Mouse (Mus musculus) T-helper 1 cell (primary cell): ENCODE results near the gene Ppara.

ENCODE experiments used
- in situ Hi-C: fragments of 300-600 bp; cut with MboI, MseI; formaldehyde crosslinking; loops from one replicate; pipeline ENCODE4 v1.15.1; 2025; ENCODE audit warnings: high pct_unique_total_duplicates

Gene Ppara

DNA sequence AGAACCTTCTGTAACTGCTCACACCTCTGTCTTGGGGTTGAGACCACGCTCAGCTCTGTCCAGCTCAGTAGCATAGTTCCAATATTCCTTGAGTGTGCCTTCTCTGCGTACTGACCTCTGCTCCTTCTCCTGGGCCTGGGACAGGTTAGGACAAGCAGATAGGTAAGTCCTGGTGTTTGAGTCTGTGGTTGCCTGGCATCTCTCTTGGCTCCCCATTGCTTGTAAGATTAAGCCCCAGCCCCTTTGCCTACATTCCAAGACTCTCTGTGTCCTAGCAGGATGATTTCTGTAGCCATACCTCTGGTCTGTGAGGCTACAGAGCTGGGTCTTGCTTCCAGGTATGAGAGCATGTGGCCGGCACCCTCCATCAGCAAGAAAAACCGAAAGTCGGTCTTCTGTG is 6.6 kb upstream of the Ppara start:
- in situ Hi-C loops: no loop called here

DNA sequence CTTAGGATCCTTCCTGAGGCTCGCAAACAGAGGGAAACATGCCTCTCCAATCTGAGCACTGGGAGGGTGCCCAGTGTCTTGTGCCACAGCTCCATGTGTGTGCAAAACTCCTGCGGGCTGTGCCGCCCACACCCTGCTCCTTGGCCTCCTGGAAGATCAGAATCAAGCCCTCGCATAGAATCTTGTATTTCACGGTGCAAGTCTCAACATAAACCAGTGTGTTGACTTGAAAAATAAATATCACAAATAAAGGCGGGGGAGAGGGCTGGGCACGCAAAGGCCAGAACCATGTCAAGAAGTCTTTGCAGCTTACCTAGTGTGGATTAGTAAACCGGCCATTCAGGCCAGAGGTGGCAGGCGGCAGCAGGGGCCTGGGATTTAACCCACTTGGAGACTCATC is 5.5 kb upstream of the Ppara start:
- in situ Hi-C loops: no loop called here

DNA sequence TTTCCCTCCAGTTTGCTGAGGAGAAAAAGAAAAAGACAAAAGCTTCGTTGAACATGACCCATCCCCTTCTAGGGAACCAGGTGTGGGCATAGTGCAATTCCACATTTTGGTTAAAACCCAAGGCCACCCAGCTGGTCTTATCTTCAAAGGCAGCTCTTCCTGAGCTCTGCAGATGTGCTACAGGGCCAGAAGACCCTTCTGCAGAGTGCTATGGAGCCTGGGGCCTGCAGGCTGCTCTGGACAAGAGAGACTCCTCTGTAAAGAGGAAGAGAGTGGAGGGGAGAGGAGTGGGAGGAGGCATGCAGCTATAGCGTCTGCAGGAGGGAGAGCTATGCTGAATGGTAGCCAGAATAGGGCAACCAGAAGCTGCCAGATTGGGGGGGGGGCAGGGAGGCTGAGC is 4.8 kb upstream of the Ppara start:
- in situ Hi-C loops: no loop called here

GRCm38 (mm10) chr15:85731885-85732603 is 2.7 kb upstream of the Ppara start:
- in situ Hi-C loops: no loop called here

GRCm38 (mm10) chr15:85732604-85732968 is 2.2 kb upstream of the Ppara start:
- in situ Hi-C loops: no loop called here

DNA sequence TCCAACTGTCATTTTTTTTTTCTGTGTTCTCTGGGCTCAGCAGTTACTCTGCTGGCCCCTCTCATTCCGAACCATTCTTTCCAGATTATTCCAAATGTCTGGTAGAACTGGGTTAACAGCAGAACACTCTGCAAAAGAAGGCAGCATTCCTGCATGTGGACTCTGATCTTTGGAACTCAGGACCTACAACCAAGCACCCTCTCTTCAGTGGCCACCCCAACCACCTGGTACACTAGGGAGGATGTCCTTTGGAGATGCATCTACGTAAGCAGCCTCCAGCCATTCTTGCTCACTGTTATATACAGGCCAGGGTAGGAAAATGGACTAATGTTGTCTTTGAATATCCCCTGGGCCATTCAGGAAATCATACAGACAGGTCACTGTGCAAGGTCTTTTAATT is 1.1 kb upstream of the Ppara start:
- in situ Hi-C loops: no loop called here

DNA sequence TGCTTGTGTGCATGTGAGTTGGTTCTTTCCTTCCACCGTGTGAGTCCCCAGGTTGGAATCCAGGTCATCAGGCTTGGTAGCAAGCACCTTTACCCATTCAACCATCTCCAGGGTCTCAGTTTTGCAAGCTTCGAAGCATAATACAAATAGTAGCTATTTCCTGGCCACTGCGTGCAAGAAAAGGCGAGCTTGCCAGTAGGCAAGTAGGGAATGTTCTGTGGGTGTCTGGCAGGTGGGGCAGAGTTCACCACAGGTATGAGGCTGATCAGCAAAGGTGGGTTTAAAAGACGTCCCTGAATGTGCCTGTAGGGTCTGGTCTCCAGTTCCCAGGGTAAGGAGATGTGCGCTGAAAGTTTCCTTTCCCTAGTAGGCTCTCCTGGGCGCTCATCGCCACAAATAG is 635 bp upstream of the Ppara start:
- in situ Hi-C loops: no loop called here

DNA sequence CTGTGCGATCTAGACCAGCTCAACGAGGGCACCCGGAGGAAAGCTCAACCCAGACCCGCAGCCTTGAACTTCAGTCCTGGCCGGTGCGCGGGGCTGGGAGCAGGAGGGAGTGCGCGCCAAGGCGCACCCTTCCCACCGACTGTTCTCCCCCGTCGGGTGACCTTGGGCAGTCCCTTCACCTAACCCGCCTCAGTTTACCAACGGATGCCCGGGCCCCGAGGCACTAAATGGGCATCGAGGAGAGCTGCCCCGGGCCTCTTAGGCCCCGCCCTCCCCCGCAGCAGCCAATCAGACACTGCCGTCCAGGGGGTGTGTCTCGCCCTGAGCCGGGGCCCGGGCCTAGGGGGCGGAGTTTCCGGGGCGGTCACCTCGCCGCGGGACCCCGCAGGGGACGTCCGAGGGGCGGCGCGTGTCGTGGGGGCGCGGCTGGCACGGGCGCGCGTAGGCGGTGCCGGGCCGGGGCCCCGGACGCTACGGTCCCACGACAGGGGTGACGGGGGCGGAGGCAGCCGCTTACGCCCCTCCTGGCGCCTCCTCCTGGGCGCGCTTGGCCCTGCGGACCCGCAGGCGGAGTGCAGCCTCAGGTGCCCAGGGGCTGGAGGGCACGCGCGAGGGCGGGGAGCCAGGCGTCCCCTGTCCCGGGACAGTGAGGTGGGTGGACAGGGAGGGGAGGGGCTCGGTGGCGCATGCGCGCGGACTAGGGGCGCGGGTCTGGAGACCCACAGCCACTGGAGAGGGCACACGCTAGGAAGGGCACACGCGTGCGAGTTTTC is 466 bp downstream of the Ppara start:
- in situ Hi-C loops: no loop called here

GRCm38 (mm10) chr15:85735836-85736190 is 1.0 kb downstream of the Ppara start:
- in situ Hi-C loops: no loop called here

DNA sequence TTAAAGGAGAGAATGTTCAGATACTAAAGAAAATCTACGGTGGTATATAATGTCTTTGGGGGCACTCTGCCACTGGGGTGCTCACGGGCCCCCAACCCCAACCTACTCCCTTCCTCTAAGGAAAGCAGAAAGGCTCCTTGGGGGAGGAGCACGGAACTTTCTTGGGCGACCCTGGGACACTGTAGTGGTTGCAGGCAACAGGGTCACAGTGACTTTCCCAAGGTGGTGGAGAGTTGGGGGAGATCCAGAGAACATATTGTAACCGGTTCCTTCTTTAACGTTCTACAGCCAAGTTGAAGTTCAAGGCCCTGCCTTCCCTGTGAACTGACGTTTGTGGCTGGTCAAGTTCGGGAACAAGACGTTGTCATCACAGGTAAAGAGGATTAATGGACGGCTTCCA is 1.7 kb downstream of the Ppara start:
- in situ Hi-C loops: no loop called here

DNA sequence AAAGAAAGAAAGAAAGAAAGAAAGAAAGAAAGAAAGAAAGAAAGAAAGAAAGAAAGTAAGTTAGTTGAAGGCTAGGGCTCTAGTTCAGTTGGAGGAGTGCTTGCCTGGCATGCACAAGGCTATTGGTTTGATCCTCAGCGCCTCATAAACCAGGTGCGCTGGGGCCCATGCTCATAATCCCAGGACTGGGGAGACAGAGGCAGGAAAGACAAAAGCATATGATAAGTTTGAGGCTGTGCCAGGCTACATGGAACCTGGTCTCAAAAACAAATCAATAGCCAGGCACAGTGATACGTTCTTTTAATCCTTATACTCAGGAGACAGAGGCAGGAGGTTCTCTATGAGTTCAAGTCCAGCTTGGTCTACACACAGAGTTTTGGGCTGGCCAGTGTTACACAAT is 3.6 kb downstream of the Ppara start:
- in situ Hi-C loops: no loop called here

GRCm38 (mm10) chr15:85738939-85739338 is 4.2 kb downstream of the Ppara start:
- in situ Hi-C loops: no loop called here

DNA sequence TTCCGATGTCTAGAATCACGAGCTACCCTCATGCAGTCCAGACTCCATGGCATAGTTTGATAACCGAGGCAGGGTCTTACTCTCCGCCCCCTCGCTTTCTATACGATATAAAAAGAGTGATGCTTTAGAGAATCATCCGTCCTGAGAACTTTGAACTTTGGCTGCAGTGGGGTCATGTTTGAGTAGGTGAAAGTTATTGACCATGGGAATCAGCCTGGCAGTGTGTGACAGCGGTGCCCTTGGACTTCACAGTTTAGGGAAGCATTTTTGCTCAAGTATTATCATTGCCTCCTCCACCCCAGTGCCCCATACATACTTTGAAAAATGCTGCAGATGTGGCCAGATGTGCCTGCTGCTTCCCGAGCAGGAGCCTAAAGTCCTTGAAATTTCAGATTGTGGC is 7.8 kb downstream of the Ppara start:
- in situ Hi-C loops: no loop called here

DNA sequence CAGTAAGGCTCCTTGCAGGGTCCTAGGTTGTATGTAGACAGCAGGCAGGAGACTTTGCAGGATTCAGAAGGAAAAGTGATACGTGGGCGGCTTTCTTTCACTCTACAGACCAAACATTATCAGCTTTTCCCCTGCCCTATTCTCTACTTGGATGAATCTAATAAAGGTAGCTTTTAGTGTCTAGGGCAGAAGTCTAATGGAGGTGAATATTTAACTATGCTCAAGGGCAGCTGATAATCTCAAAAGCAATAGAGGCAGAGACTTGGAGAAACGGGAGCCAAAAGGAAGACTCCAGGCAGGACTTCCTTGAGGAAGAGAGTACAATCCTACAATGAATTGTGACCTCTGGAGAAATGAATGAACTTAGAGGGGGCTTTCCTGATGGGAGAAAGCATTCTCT is 9.2 kb downstream of the Ppara start:
- in situ Hi-C loops: no loop called here

DNA sequence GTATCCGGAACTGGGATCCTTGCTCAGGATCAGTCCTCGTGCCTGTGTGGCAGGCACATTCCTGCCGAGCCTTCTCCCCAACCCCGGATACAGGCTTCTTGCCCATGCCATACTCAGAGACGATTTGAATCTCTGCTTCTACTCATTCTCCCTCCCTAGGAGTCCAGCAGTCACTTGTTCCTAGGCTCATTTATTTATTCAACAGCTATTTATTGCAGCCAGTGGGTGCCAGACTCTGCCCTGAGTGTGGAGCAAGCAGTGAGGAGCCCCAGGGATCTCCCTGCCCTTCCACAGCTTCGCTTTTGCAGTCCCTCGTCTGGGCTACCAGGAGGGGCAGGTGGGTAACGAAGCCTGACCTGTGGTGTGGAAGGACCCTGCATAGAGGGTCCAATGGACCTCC is 11.4 kb downstream of the Ppara start:
- in situ Hi-C loops: no loop called here

GRCm38 (mm10) chr15:85746671-85747070 is 11.9 kb downstream of the Ppara start:
- in situ Hi-C loops: no loop called here

DNA sequence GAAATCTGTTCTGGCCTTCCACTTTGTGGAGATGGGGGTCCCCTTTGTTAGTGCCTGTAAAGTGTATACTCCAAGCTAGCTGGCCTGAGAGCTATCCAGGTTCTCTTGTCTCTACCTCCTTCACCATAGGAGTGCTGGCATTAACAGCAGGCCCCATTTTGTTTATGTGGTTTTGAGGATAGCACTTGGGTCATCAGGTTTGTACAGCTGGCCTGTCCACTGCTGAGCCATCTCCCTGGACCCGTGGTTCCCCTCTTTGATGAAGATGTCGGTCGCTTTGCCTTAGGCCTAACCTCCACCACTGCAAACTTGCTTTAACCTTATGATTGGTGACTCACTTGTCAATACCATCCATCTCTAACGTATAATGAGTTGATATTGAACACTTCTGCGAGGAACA is 13.2 kb downstream of the Ppara start:
- in situ Hi-C loops: no loop called here

DNA sequence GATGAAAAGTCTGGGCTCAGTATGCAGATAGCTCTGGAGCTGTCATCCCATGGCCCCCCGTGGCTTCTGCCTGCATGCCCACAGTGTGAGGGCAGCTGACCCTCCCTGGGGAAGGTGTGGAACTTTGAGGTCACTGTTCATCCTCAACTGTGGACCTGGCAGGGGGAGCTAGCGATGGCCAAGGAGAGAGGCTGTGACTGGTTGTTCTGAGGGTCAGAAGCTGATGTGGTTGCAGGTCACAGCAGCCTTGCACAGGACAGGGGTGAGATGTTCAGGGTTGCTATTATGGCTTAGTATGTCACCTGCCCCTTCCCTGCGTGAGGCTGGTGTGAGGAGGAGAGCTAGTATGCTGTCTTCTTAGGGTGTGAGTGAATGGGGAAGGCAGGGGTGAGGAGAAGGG is 13.7 kb downstream of the Ppara start:
- in situ Hi-C loops: no loop called here

DNA sequence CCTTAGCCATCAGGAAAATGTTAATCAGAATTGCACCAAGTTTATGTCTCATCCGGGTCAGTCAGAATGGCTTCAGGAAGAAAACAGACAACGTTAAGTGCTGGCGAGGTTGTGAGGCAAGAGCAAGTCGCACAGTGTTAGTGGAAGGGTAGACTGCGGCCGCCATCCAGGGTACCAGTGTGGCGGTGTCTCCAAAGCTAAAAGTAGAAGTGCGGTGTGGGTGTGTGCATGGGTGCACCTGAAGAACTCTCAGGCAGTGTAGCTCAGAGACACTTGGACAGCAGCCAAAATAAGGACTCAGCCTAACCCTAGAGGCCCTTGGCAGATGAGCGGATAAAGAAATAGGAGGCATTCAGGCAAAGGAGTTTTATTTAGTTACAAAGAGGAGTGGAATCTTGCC is 14.4 kb downstream of the Ppara start:
- in situ Hi-C loops: no loop called here

- in situ Hi-C loops: no loop called here
Observed at GRCm38 (mm10) chr15:85750115-85750514, 15.3 kb downstream of the Ppara start.

- in situ Hi-C loops: no loop called here
Observed at GRCm38 (mm10) chr15:85752655-85753054, 17.9 kb downstream of the Ppara start.

- in situ Hi-C loops: no loop called here
Observed at GRCm38 (mm10) chr15:85754033-85754650, 19.4 kb downstream of the Ppara start.

DNA sequence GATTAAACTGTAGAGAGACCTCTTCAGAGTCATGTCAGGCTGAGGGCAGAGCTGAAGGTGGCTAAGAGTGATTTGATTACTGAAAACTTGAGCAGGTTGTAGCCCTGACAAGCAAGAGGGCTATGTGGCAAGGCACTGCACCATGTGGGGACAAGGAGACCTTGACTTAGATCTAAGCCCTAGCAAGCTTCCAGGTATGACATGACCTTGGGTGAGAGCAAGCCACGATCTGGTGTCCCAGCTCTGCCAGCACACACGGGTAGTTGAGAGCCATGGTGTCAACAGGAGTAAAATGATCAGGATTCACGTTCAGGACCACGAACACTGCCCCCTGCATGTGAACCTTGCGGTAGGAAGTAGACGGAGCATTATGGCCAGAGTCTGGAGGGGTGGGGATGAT is 20.4 kb downstream of the Ppara start:
- in situ Hi-C loops: no loop called here
